Mouse (Mus musculus): ENCODE results near the gene Kcnmb3. TPM values are rescaled to one million over a fixed set of nuclear protein-coding genes. Genes with fewer than 3 reads are reported as not detected.

Kcnmb3 gene
- polyA plus RNA-seq, 1 experiment, result 0.08 TPM

DNA sequence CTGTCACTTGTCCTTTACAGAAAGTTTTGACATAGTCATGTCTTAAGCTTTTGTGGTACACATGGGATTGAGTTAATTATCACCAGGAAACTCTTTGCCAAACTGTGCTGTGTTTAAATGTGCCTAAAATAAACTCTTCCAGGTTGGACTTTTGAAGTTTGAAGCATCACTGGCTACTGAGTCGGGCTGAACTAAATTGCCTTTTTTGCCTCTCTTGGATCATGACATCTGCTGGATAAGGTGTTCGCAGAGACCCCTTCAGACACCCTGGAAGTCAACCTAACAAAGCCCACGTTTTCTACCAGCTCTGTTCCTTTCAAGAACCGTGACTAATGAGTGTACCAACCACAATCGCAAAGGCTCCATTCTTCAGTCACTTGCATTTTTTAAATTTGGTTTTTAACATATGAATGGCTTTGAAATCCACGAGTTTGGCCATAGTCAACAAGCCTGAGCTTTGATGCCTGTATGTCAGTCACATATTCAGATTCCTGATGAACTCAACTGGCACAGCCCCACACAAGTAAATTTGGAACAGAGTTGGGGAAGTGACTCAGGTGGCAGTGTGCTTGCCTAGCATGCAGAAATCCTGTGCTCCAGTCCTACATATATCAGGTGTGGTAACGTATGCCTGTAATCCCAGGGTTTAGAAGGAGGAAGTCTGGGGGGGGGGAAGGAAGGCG is 3.2 kb upstream of the Kcnmb3 start:
- no peak for DNase-seq (ENCODE audit: low read depth)

DNA sequence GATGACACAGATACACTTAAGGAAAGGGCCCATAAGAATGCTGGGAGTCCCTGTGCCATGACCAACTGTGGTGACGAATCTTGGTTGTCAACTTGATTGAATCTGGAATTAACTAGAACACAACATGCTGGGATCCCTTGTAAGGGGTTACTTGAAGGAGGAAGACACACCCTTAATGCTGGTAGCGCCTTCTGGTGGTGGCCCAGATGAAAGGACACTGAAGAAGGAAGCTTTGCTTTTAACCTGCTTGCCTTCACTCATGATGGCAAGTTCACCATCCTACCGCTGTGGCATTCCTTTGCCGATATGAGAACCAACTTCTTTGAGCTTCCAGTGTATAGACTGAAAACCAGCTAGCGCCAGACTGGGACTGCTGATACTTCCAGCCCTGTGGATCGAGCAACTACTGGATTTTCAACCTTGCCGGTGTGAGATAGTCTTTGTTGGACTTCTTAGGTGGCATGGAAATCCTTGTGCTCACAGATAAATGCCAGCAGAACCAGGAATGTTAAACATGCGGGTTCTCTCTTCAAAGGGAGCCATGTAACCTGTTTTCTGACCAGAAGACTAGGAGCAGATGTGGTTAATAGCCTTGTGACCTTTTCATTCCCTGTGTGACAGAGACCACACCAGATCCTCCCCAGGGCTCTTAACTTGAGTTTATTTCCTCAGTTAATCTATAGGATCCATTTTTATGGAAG is 2.5 kb upstream of the Kcnmb3 start:
- DNase-seq (ENCODE audit: low read depth), result no peak

DNA sequence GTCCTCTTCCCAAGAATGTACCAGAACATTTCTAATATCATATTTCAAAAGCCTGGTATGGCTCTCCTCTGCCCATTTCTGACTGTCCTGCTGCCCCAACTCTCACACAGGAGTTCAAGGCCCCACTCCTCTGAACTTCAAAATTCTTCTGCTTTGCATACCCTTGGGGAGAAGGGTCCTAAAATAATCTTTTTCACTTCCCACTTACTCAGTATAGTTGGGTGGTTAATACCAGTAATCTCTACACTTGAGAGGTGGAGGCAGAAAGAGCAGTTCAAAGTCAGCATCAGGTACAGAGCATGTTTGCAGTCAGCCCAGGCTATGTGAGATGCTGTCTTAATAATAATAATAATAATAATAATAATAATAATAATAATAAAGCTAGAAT is 1.1 kb downstream of the Kcnmb3 start:
- no peak for DNase-seq (ENCODE audit: low read depth)

DNA sequence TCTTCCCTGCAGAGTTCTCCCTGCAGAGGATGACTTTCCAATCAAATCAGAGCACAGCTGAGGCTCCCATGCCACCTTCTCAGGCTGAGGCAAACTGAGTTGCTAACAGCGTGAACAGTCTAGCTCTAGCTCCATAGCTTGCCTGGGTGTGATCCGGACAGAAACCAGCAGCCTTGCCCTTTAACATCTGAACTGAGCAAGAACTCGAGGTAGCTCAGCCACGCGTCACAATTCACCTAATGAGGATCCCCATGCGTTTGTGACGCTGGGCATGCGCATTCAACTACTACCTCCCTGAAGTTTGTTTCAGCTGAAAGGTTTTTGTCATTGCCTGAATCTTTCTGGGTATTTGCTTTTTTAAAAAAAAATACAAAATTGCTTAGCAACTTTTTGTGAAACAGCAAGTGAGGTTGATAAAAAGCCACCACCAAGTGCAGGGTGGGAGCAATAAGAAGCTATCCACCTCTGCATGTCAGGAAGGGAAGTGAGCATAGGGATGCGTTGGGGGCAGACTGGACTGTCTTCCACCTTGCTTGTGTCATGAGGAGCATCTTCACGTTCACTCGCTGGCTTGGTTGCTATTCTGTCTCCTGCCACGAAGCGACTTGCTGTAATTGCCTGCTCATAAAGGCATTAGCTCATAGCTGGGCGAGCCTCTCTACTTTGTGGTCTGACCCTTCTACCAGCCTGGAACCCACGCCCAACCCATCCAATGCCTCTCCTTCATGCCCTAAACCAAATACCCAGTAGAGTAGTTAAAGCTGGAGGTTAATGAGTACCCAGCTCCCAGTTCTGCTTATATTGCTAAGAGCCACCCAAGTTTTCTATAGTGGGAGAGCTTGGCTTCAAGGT is 1.7 kb downstream of the Kcnmb3 start:
- no peak for DNase-seq (ENCODE audit: low read depth)

- DNase-seq (ENCODE audit: low read depth), result no peak
These were observed 3.9 kb downstream of the Kcnmb3 start for GRCm38 (mm10) chr3:32488172-32488571.

DNA sequence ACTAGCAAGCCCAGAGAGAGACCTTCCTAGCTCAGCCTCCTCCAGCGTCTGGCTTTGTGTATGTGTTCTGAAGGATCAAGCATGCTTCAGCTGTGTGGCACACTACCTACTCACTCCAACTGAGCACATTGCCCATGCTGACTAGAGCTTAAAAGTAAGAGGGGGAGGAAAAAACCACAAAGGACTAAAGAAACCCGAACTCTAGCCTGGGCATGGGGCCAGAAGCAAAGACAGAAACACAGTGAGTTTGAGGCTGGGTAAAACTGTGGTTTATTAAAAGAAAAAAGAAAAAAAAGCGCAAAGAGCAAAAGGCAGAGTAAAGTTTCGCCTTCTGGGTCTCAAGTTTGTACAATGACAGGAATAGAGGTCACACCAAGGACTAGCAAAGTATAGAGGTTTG is 5.5 kb downstream of the Kcnmb3 start:
- no peak for DNase-seq (ENCODE audit: low read depth)

GRCm38 (mm10) chr3:32483035-32483434 is 9.0 kb downstream of the Kcnmb3 start:
- DNase-seq (ENCODE audit: low read depth), result no peak

DNA sequence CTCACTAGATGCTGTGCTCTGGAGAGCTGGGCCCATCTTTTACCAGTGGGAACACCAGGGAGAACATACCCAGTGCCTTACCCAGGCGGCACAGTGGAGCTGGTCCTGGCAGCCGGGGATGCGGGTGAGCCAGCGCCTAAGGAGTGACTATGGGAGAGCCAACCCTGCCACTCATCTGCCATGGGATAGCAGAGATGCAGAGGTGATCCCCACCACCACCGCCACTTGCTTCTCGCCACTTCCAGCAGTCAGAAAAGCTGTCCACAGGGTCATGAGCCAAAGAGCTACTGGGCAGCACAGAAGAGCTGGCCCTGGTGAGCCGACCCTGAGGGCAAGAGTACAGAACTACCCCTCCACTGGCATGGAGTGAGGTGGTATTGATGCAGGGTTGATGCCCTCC is 12.1 kb downstream of the Kcnmb3 start:
- no peak for DNase-seq (ENCODE audit: low read depth)

- DNase-seq (ENCODE audit: low read depth), result no peak
These were observed 18.8 kb downstream of the Kcnmb3 start for GRCm38 (mm10) chr3:32473184-32473583.

- DNase-seq (ENCODE audit: low read depth), result no peak
These were observed 19.7 kb downstream of the Kcnmb3 start for GRCm38 (mm10) chr3:32472191-32472900.

GRCm38 (mm10) chr3:32471098-32471497 is 20.9 kb downstream of the Kcnmb3 start:
- DNase-seq (ENCODE audit: low read depth), result no peak

DNA sequence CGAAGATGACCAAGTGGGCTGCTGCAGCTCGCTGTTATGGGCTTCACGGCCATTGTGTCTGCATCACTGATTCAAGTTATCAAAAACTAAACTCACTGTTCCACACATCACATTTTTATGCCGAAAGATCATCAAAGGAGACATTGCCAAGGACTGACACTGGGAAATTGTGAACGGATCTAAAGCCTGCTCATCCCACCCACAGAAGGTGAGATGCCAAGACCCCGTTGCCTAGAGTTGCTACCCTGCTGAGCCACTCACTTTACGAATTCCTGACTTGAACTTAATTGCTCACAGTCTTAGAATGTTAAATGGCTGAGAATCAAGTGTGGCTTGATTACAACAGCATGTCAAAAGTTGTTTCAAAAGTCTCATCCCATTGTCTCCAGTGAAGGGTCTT is 21.6 kb downstream of the Kcnmb3 start:
- no peak for DNase-seq (ENCODE audit: low read depth)

GRCm38 (mm10) chr3:32468411-32468810 is 23.6 kb downstream of the Kcnmb3 start:
- DNase-seq (ENCODE audit: low read depth), result no peak

- no peak for DNase-seq (ENCODE audit: low read depth)
These were observed 24.7 kb downstream of the Kcnmb3 start for GRCm38 (mm10) chr3:32467321-32467720.

- DNase-seq (ENCODE audit: low read depth), result no peak
These were observed 32.3 kb downstream of the Kcnmb3 start for GRCm38 (mm10) chr3:32459777-32460176.

- no peak for DNase-seq (ENCODE audit: low read depth)
These were observed 37.6 kb downstream of the Kcnmb3 start for GRCm38 (mm10) chr3:32454329-32455021.

DNA sequence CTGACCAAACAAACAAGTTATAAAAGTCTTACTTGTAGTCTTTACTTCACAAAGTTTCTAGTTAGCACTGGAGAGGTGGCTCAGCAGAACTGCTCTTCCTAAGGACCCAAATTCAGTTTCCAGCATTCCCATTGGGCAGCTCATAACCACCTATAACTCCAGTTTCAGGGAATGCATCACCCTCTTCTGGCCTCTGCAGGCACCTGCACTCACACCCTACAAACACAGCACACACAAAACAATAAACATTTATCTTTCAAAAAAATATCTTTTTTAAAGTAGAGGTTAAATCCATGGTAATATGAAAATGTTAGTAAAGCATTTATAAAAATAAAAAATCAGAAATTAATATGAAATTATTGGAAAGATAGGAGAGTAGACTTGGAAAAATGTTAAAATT is 50.3 kb downstream of the Kcnmb3 start:
- DNase-seq (ENCODE audit: low read depth), result no peak

DNA sequence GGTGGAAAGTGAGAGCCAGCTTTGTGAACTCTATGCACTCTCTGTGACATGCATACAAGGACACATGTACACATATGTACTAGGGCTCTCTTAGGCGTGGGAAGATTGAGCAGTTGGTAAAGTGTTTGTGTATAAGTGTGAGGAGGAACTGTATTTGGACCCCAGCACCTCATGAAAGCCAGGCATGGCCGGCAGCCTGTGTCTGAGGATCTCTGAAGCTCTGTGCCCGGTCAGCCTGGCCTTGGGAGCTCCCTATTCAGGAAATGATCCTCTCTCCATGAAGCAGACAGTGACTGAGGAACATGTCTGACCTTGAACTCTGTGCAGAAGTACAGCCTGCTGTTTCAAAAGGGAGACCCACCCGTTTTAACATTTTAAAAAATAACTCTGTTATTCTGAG is 53.3 kb downstream of the Kcnmb3 start:
- DNase-seq (ENCODE audit: low read depth), result no peak

DNA sequence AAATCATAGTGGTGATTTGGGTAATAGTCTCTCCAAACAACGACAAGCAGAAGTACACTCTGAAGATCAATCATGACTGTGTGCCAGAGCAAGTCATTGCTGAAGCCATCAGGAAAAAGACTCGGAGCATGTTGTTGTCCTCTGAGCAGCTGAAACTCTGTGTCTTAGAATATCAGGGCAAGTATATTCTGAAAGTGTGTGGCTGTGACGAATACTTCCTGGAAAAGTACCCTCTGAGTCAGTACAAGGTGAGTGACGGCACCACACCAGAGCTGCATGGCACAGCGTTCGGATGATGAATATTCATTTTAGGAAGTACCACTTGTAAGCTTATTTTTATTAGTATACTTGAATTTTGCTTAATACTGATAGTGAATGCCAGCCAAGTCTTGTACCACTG is 54.2 kb downstream of the Kcnmb3 start:
- no peak for DNase-seq (ENCODE audit: low read depth)

DNA sequence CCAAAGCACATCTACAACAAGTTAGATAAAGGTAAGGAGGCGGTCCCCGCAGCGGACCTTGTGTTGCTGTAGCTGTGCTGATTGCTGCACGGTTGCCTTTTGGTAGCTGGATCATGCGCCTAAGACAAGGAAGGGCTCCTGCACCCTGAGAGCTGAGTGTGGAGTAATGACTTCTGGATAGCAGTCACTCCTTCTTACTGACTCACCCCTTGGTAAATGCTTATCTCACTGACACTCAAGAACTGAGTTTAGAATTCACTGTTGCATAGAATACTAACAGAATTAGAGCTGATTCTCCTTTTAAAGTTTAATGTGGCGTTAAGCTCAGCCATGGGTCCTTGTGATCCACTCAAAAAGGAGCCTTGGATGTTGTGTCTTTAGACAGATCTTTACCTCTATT is 54.7 kb downstream of the Kcnmb3 start:
- DNase-seq (ENCODE audit: low read depth), result no peak

DNA sequence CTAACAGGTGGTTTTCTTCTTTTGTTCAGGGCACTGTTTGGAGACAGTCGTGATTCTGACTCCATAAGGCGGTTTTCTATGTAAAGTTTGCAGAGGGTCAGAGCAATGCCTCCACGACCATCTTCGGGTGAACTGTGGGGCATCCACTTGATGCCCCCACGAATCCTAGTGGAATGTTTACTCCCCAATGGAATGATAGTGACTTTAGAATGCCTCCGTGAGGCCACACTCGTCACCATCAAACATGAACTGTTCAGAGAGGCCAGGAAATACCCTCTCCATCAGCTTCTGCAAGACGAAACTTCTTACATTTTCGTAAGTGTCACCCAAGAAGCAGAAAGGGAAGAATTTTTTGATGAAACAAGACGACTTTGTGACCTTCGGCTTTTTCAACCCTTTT is 55.9 kb downstream of the Kcnmb3 start:
- no peak for DNase-seq (ENCODE audit: low read depth)

- no peak for DNase-seq (ENCODE audit: low read depth)
These were observed 58.0 kb downstream of the Kcnmb3 start for GRCm38 (mm10) chr3:32434016-32434415.
